Mouse (Mus musculus) activated CD4-positive, CD25-positive, alpha-beta regulatory T cell, adult 4 months (primary cell): ENCODE data around the gene Vmn1r227. TPM values are rescaled to one million over a fixed set of nuclear protein-coding genes. Genes with fewer than 3 reads are reported as not detected.

ENCODE experiments used
- ATAC-seq: one replicate; pipeline ENCODE4 v1.8.0; 2017
- polyA plus RNA-seq, 2 experiments: library from polyadenylated mRNA; unstranded; fragments of 100-300 nt; shearing (Covaris generic); gene quantifications; one replicate each; pipeline ENCODE4 v1.2.1; 2017

Vmn1r227 gene
- polyA plus RNA-seq = not detected

GRCm38 (mm10) chr17:20729543-20729942, at the start of gene Vmn1r227:
Vmn1r227 (plus strand) TSS chr17:20729843.
- no peak for ATAC-seq

GRCm38 (mm10) chr17:20682543-20682942, 47.1 kb upstream of the Vmn1r227 start, which contains the start of gene Vmn1r226:
Vmn1r226 (plus strand) TSS chr17:20682843.
- ATAC-seq = no peak

DNA sequence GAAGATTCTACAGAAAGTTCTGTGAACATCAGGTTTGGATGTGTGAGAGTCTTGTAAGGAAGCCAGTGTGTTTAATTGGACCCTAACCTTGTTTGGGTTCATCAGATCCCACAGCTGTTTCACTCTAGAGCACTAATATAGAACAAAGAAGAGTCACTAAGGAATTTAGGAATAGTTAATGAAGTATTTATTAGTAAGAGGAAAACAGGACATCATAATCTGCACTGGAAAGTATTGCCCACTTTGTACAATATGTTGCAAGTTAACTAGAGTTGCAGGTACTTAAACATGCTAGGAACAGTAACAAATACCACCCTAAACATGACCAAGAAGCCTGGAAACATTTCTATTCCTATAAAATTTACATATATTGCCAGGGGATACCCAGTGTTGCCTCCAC, 56.4 kb downstream of the Vmn1r227 start, which contains the start of gene Vmn1r228:
TSS of gene Vmn1r228 (minus strand) at position 101 of the 400 bp plus-strand sequence.
- no peak for ATAC-seq

Other genes with a start within 250 kb of the Vmn1r227 start
- not detected for gene Vmn2r108, start 248.5 kb upstream of the Vmn1r227 start, polyA plus RNA-seq
- gene Vmn1r225, start 231.7 kb upstream of the Vmn1r227 start, polyA plus RNA-seq = not detected
- not detected for gene Vmn2r109, start 165.1 kb upstream of the Vmn1r227 start, polyA plus RNA-seq
- gene Vmn2r110, start 133.4 kb upstream of the Vmn1r227 start, polyA plus RNA-seq = under 1 TPM in 1 of 2 experiments, not detected in 1; 0.05 TPM
- not detected for gene Fpr-rs3, start 105.0 kb upstream of the Vmn1r227 start, polyA plus RNA-seq
- gene Vmn1r226, start 47.0 kb upstream of the Vmn1r227 start, polyA plus RNA-seq = not detected
- under 1 TPM in 1 of 2 experiments, not detected in 1; 0.17 TPM for gene Vmn1r228, start 56.3 kb downstream of the Vmn1r227 start, polyA plus RNA-seq
- gene Vmn1r229, start 81.7 kb downstream of the Vmn1r227 start, polyA plus RNA-seq = under 1 TPM in 1 of 2 experiments, not detected in 1; 0.05 TPM
- gene Vmn1r230, start 110.6 kb downstream of the Vmn1r227 start, polyA plus RNA-seq = not detected
- gene Vmn1r231, start 175.2 kb downstream of the Vmn1r227 start, polyA plus RNA-seq = under 1 TPM in 1 of 2 experiments, not detected in 1; 0.21 TPM
- not detected for gene Vmn1r232, start 189.9 kb downstream of the Vmn1r227 start, polyA plus RNA-seq
- gene Ppp2r1a, start 215.5 kb downstream of the Vmn1r227 start, polyA plus RNA-seq = 100 to 1,000 TPM; 182 to 225 TPM